Mouse (Mus musculus): ENCODE measurements around the gene Urad. TPM values are rescaled to one million over a fixed set of nuclear protein-coding genes. Genes with fewer than 3 reads are reported as not detected.

Urad gene
- polyA plus RNA-seq, 1 experiment from 2014 or later: 1.6 TPM

- Histone ChIP-seq H3K4me1 (ENCODE audit: control insufficient read depth, low read depth, low read length) (no peaks in the 10 kb centered on the region), H3K9me3 (replicated peaks; ENCODE audit: control insufficient read depth, low read length) (no peaks in the 10 kb centered on the region), H3K27ac (ENCODE audit: low read length) (no peak overlapping the region), H3K27me3 (ENCODE audit: control insufficient read depth, insufficient read depth, low read depth, low read length) (peaks cover 79% of the 10 kb centered on the region), H3K4me3 (ENCODE audit: low read depth, low read length) (no peak overlapping the region), H3K4me2 (ENCODE audit: low read depth, low read length) (no peak overlapping the region), H3K36me3 (ENCODE audit: control insufficient read depth, insufficient read depth) (no peaks in the 10 kb centered on the region), H3K9ac (ENCODE audit: low read depth, low read length) (no peak overlapping the region)
- no peak for ATAC-seq (ENCODE audit: low read depth)
- 2% methylated on average over 25 of the region's 25 CpGs for WGBS (ENCODE audit: insufficient replicate concordance)
Measured at GRCm38 (mm10) chr5:147315432-147316075, 6.7 kb downstream of the Urad start.

GRCm38 (mm10) chr5:147314646-147315431 lies 7.4 kb downstream of the Urad start:
- Histone ChIP-seq H3K36me3 (ENCODE audit: control insufficient read depth, insufficient read depth) (no peaks in the 10 kb centered on the region), H3K9me3 (replicated peaks; ENCODE audit: control insufficient read depth, low read length) (no peaks in the 10 kb centered on the region), H3K4me1 (ENCODE audit: control insufficient read depth, low read depth, low read length) (no peaks in the 10 kb centered on the region), H3K27ac (ENCODE audit: low read length) (no peak overlapping the region), H3K9ac (ENCODE audit: low read depth, low read length) (no peak overlapping the region), H3K4me2 (ENCODE audit: low read depth, low read length) (no peak overlapping the region), H3K4me3 (ENCODE audit: low read depth, low read length) (no peak overlapping the region), H3K27me3 (ENCODE audit: control insufficient read depth, insufficient read depth, low read depth, low read length) (peaks cover 86% of the 10 kb centered on the region)
- ATAC-seq (ENCODE audit: low read depth): no peak
- WGBS (ENCODE audit: insufficient replicate concordance): 3% methylated on average over 39 of the region's 39 CpGs

- Histone ChIP-seq H3K4me2 (ENCODE audit: low read depth, low read length) (no peak overlapping the region), H3K4me3 (ENCODE audit: low read depth, low read length) (no peak overlapping the region), H3K36me3 (ENCODE audit: control insufficient read depth, insufficient read depth) (no peaks in the 10 kb centered on the region), H3K9me3 (replicated peaks; ENCODE audit: control insufficient read depth, low read length) (no peaks in the 10 kb centered on the region), H3K27me3 (ENCODE audit: control insufficient read depth, insufficient read depth, low read depth, low read length) (peaks cover 97% of the 10 kb centered on the region), H3K9ac (ENCODE audit: low read depth, low read length) (no peak overlapping the region), H3K27ac (ENCODE audit: low read length) (no peak overlapping the region), H3K4me1 (ENCODE audit: control insufficient read depth, low read depth, low read length) (no peaks in the 10 kb centered on the region)
- 2% methylated on average over 27 of the region's 27 CpGs for WGBS (ENCODE audit: insufficient replicate concordance)
- no peak for ATAC-seq (ENCODE audit: low read depth)
Measured at GRCm38 (mm10) chr5:147312830-147313685, 9.2 kb downstream of the Urad start.

- Histone ChIP-seq H3K4me1 (ENCODE audit: control insufficient read depth, low read depth, low read length) (no peaks in the 10 kb centered on the region), H3K9ac (ENCODE audit: low read depth, low read length) (no peak overlapping the region), H3K4me3 (ENCODE audit: low read depth, low read length) (no peak overlapping the region), H3K27me3 (ENCODE audit: control insufficient read depth, insufficient read depth, low read depth, low read length) (peaks cover 98% of the 10 kb centered on the region), H3K9me3 (replicated peaks; ENCODE audit: control insufficient read depth, low read length) (no peaks in the 10 kb centered on the region), H3K27ac (ENCODE audit: low read length) (no peak overlapping the region), H3K36me3 (ENCODE audit: control insufficient read depth, insufficient read depth) (no peaks in the 10 kb centered on the region), H3K4me2 (ENCODE audit: low read depth, low read length) (no peak overlapping the region)
- ATAC-seq (ENCODE audit: low read depth): no peak
- WGBS (ENCODE audit: insufficient replicate concordance): 0% methylated on average over 2 of the region's 2 CpGs
Measured at GRCm38 (mm10) chr5:147309786-147310185, 12.5 kb downstream of the Urad start.

GRCm38 (mm10) chr5:147308451-147308850 lies 13.8 kb downstream of the Urad start:
- H3K27ac ChIP-seq (ENCODE audit: low read length): no peak overlapping the region
- H3K27me3 ChIP-seq (ENCODE audit: control insufficient read depth, insufficient read depth, low read depth, low read length): peaks cover 98% of the 10 kb centered on the region
- 10% methylated on average over 9 of the region's 9 CpGs for WGBS (ENCODE audit: insufficient replicate concordance)
- no peak for ATAC-seq (ENCODE audit: low read depth)
- no peaks in the 10 kb centered on the region for H3K9me3 ChIP-seq (replicated peaks; ENCODE audit: control insufficient read depth, low read length)
- no peak overlapping the region for H3K9ac ChIP-seq (ENCODE audit: low read depth, low read length)
- H3K4me1 ChIP-seq (ENCODE audit: control insufficient read depth, low read depth, low read length): no peaks in the 10 kb centered on the region
- H3K4me2 ChIP-seq (ENCODE audit: low read depth, low read length): no peak overlapping the region
- no peak overlapping the region for H3K4me3 ChIP-seq (ENCODE audit: low read depth, low read length)
- no peaks in the 10 kb centered on the region for H3K36me3 ChIP-seq (ENCODE audit: control insufficient read depth, insufficient read depth)

GRCm38 (mm10) chr5:147307398-147307785 lies 14.8 kb downstream of the Urad start:
- Histone ChIP-seq H3K4me2 (ENCODE audit: low read depth, low read length) (no peak overlapping the region), H3K4me3 (ENCODE audit: low read depth, low read length) (no peak overlapping the region), H3K36me3 (ENCODE audit: control insufficient read depth, insufficient read depth) (no peaks in the 10 kb centered on the region), H3K9ac (ENCODE audit: low read depth, low read length) (no peak overlapping the region), H3K9me3 (replicated peaks; ENCODE audit: control insufficient read depth, low read length) (no peaks in the 10 kb centered on the region), H3K27ac (ENCODE audit: low read length) (no peak overlapping the region), H3K27me3 (ENCODE audit: control insufficient read depth, insufficient read depth, low read depth, low read length) (peaks cover 98% of the 10 kb centered on the region), H3K4me1 (ENCODE audit: control insufficient read depth, low read depth, low read length) (no peaks in the 10 kb centered on the region)
- WGBS (ENCODE audit: insufficient replicate concordance): 2% methylated on average over 12 of the region's 12 CpGs
- no peak for ATAC-seq (ENCODE audit: low read depth)

GRCm38 (mm10) chr5:147306638-147307397 lies 15.4 kb downstream of the Urad start, which contains the start of gene Cdx2:
Cdx2 (minus strand) TSS chr5:147307270.
- no peak for ATAC-seq (ENCODE audit: low read depth)
- H3K4me3 ChIP-seq (ENCODE audit: low read depth, low read length): peak within 1 kb of the TSS; percentile 17; the same call in 1 of the 2 replicates
- peaks cover 98% of the 10 kb centered on the region for H3K27me3 ChIP-seq (ENCODE audit: control insufficient read depth, insufficient read depth, low read depth, low read length)
- H3K4me2 ChIP-seq (ENCODE audit: low read depth, low read length): no peak within 1 kb of the TSS
- H3K4me1 ChIP-seq (ENCODE audit: control insufficient read depth, low read depth, low read length): no peaks in the 10 kb centered on the region
- no peak within 1 kb of the TSS for H3K27ac ChIP-seq (ENCODE audit: low read length)
- H3K9me3 ChIP-seq (replicated peaks; ENCODE audit: control insufficient read depth, low read length): no peaks in the 10 kb centered on the region
- H3K9ac ChIP-seq (ENCODE audit: low read depth, low read length): no peak within 1 kb of the TSS
- H3K36me3 ChIP-seq (ENCODE audit: control insufficient read depth, insufficient read depth): no peaks in the 10 kb centered on the region
- 2% methylated on average over 63 of the region's 63 CpGs for WGBS (ENCODE audit: insufficient replicate concordance)

- Histone ChIP-seq H3K4me1 (ENCODE audit: control insufficient read depth, low read depth, low read length) (no peaks in the 10 kb centered on the region), H3K9ac (ENCODE audit: low read depth, low read length) (no peak overlapping the region), H3K27ac (ENCODE audit: low read length) (no peak overlapping the region), H3K27me3 (ENCODE audit: control insufficient read depth, insufficient read depth, low read depth, low read length) (peaks cover 98% of the 10 kb centered on the region), H3K4me2 (ENCODE audit: low read depth, low read length) (no peak overlapping the region), H3K9me3 (replicated peaks; ENCODE audit: control insufficient read depth, low read length) (no peaks in the 10 kb centered on the region), H3K4me3 (ENCODE audit: low read depth, low read length) (peak overlapping the region; percentile 17; the same call in 1 of the 2 replicates), H3K36me3 (ENCODE audit: control insufficient read depth, insufficient read depth) (no peaks in the 10 kb centered on the region)
- no peak for ATAC-seq (ENCODE audit: low read depth)
- under 1% methylated on average over 57 of the region's 58 CpGs for WGBS (ENCODE audit: insufficient replicate concordance)
Measured at GRCm38 (mm10) chr5:147305856-147306637, 16.2 kb downstream of the Urad start.

Data from liver, embryonic 16.5 days (tissue).